Mouse (Mus musculus) macrophage (primary cell): ENCODE results near the gene Itga10. TPM values are rescaled to one million over a fixed set of nuclear protein-coding genes. Genes with fewer than 3 reads are reported as not detected.

ENCODE experiments used
- H3K27ac ChIP-seq: fragments of 350-480 bp; formaldehyde crosslinking; 2 replicates; pipeline ENCODE4 v1.9.0; 2021
- H3K36me3 ChIP-seq: fragments of 350-480 bp; formaldehyde crosslinking; 2 replicates; pipeline ENCODE4 v1.9.0; 2021; ENCODE audit errors: inconsistent target
- H3K4me3 ChIP-seq: fragments of 350-480 bp; formaldehyde crosslinking; 2 replicates; pipeline ENCODE4 v1.9.0; 2021; ENCODE audit errors: inconsistent target
- H3K79me2 ChIP-seq: fragments of 350-480 bp; formaldehyde crosslinking; 2 replicates; pipeline ENCODE4 v1.9.0; 2021; ENCODE audit errors: inconsistent target
- WGBS: methylation state at CpG from one replicate; pipeline ENCODE4 v1.1.7; 2026; ENCODE audit warnings: inconsistent platforms; ENCODE audit not compliant: missing documents; 5-methylcytosine and 5-hydroxymethylcytosine counted together
- polyA plus RNA-seq: library from polyadenylated mRNA; stranded (reverse); fragments of 250-400 nt; gene quantifications from 3 replicates; pipeline ENCODE4 v1.2.4, GENCODE M21; 2018; ENCODE audit warnings: inconsistent platforms

Itga10 gene
- polyA plus RNA-seq, 1 experiment from 2014 or later = 0.10 TPM

- H3K4me3 ChIP-seq = no peak overlapping the region
- WGBS = 93% methylated on average over 9 of the region's 11 CpGs
- peaks cover 51% of the 10 kb centered on the region for H3K36me3 ChIP-seq
- no peak overlapping the region for H3K27ac ChIP-seq
- no peaks in the 10 kb centered on the region for H3K79me2 ChIP-seq
Measured at GRCm38 (mm10) chr3:96706217-96706616, 60.8 kb downstream of the Itga10 start.

- Histone ChIP-seq H3K4me3 (no peak overlapping the region), H3K79me2 (no peaks in the 10 kb centered on the region), H3K27ac (no peak overlapping the region), H3K36me3 (peaks cover 51% of the 10 kb centered on the region)
- WGBS = 94% methylated on average over 7 of the region's 7 CpGs
Measured at GRCm38 (mm10) chr3:96706984-96707383, 61.6 kb downstream of the Itga10 start.

GRCm38 (mm10) chr3:96707903-96708683 lies 62.7 kb downstream of the Itga10 start, which contains the start of gene Nudt17:
TSS of gene Nudt17 (minus strand) at chr3:96708562.
- Histone ChIP-seq H3K79me2 (no peaks in the 10 kb centered on the region), H3K4me3 (no peak within 1 kb of the TSS), H3K27ac (no peak within 1 kb of the TSS), H3K36me3 (peaks cover 54% of the 10 kb centered on the region)
- WGBS = 9% methylated on average over 41 of the region's 42 CpGs

GRCm38 (mm10) chr3:96708684-96709064 lies 63.3 kb downstream of the Itga10 start:
- WGBS = 84% methylated on average over 2 of the region's 2 CpGs
- H3K79me2 ChIP-seq = no peaks in the 10 kb centered on the region
- peaks cover 55% of the 10 kb centered on the region for H3K36me3 ChIP-seq
- H3K27ac ChIP-seq = no peak overlapping the region
- no peak overlapping the region for H3K4me3 ChIP-seq

Other genes with a start within 250 kb of the Itga10 start
- not detected in 3 replicates for gene BC107364, start 193.3 kb upstream of the Itga10 start, polyA plus RNA-seq
- gene Hfe2, start 120.4 kb upstream of the Itga10 start, polyA plus RNA-seq = not detected in 3 replicates
- gene Txnip, start 87.6 kb upstream of the Itga10 start, polyA plus RNA-seq = 198 to 536 TPM (median 239 TPM) in 3 replicates
- not detected in 3 replicates for gene Gm16253, start 68.6 kb upstream of the Itga10 start, polyA plus RNA-seq
- gene Polr3gl, start 51.4 kb upstream of the Itga10 start, polyA plus RNA-seq = 31.8 to 127 TPM (median 41.1 TPM) in 3 replicates
- 0.07 to 0.15 TPM in 2 of 3 replicates, not detected in the other for gene Ankrd34a, start 48.9 kb upstream of the Itga10 start, polyA plus RNA-seq
- 7.5 to 9.5 TPM (median 8.3 TPM) in 3 replicates for gene Lix1l, start 44.4 kb upstream of the Itga10 start, polyA plus RNA-seq
- gene Rbm8a, start 15.7 kb upstream of the Itga10 start, polyA plus RNA-seq = 28.6 to 43.9 TPM (median 42.7 TPM) in 3 replicates
- gene Pex11b, start 10.2 kb upstream of the Itga10 start, polyA plus RNA-seq = 17.2 to 29.8 TPM (median 26.2 TPM) in 3 replicates
- not detected in 3 replicates for gene Gm42957, start 10.1 kb upstream of the Itga10 start, polyA plus RNA-seq
- gene Ankrd35, start 24.5 kb downstream of the Itga10 start, polyA plus RNA-seq = 0.03 to 0.07 TPM in 2 of 3 replicates, not detected in the other
- 13.0 to 14.5 TPM (median 14.1 TPM) in 3 replicates for gene Pias3, start 50.8 kb downstream of the Itga10 start, polyA plus RNA-seq
- gene Nudt17, start 63.0 kb downstream of the Itga10 start, polyA plus RNA-seq = 0.20 TPM in 1 of 3 replicates, not detected in the others
- gene Polr3c, start 82.0 kb downstream of the Itga10 start, polyA plus RNA-seq = 25.2 to 36.6 TPM (median 28.8 TPM) in 3 replicates
- gene Rnf115, start 82.1 kb downstream of the Itga10 start, polyA plus RNA-seq = 72.8 to 94.2 TPM (median 85.6 TPM) in 3 replicates
- gene Pdzk1, start 183.7 kb downstream of the Itga10 start, polyA plus RNA-seq = not detected in 3 replicates
- 0.14 TPM in 1 of 3 replicates, not detected in the others for gene Cd160, start 183.8 kb downstream of the Itga10 start, polyA plus RNA-seq